Mouse (Mus musculus) G1E-ER4 (cell line): ENCODE data around the gene Bptf. TPM values are rescaled to one million over a fixed set of nuclear protein-coding genes. Genes with fewer than 3 reads are reported as not detected.

Experiments
- GATA1 ChIP-seq: IDR thresholded peaks from one replicate; pipeline ENCODE4 v1.8.0; 2012; ENCODE audit warnings: low read length, inconsistent platforms
- polyA plus RNA-seq: library from polyadenylated mRNA; stranded (reverse); fragments of >175 nt; gene quantifications from 2 replicates; pipeline ENCODE4 v1.2.3, GENCODE M21; 2012

The Bptf gene
- polyA plus RNA-seq, 1 experiment = 105 TPM

DNA sequence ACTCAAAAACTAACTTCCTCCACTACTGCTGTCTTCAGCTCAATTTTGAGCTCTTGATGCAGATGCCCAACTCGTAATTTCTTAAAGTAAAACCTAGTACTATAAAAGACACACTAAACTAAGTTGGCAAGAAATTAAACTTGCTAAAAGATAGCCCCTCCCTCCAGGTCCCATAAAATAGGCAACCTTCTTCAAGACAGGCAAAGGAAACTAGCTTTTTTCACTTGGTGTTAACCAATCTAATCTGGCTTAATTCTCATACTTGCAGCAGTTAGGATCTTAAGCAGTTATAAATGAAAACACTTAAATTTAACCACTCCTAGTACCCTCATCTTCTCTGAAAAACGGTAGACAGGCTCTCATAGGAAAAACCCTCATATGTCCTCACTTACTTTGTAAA, 2.3 kb downstream of the Bptf start:
- no peak for TF ChIP-seq GATA1

DNA sequence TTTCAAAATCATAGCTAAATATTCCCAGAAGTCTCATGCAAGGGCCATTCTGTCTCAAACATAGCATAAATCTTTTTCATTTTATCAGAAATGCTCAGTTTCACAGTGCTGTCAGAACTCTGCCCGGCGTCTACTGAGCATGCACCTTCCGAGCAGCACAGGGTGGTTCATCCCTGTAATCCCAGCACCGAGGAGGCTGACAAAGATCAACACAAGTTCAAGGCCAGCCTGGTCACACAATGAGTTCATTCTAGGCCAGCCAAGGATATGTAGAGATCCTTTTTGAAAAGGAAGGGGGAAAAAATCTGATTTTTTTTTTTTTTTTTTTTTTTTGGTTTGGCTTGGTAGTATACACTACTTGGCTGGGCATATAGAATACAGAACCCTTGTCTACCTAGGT, 6.9 kb downstream of the Bptf start:
- TF ChIP-seq GATA1 = no peak

DNA sequence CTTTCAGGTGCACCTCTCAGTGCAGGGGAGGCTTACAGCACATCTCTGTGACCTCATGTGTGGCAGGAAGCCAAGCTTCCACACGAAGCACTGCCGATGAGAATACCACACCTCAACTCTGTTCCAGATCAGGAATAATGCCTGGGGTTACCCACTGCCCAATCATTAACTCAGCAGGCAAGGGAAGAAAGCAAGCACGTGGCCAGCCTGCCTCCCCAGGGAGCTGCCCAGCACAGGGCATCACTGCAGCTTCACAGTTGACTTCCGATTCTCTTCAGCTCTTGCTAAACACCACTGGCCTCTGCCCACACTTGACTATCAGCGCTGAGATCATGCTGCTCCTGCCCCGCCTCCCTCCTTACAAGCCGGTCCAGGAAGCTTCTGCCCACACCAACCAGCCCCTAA, 7.6 kb downstream of the Bptf start:
- no peak for TF ChIP-seq GATA1

DNA sequence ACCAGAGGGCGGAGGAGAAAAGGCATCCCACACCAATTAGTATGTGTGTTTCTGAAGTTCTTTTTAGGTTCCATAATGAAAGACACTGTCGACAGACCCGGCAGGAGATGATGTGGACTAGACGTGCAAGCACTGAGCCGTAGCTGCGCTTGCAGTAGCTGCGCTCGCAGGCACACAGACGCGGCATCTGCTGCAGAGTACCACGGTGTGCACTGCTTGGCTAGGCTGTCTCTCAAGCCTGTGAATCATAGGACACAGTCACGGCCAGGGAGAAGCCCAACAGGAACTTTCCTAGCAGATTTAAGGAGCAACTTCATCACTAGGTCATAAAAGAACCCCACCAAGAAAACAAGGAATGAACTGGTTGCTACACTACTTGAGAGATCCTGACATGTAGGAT, 14.1 kb downstream of the Bptf start:
- no peak for TF ChIP-seq GATA1

DNA sequence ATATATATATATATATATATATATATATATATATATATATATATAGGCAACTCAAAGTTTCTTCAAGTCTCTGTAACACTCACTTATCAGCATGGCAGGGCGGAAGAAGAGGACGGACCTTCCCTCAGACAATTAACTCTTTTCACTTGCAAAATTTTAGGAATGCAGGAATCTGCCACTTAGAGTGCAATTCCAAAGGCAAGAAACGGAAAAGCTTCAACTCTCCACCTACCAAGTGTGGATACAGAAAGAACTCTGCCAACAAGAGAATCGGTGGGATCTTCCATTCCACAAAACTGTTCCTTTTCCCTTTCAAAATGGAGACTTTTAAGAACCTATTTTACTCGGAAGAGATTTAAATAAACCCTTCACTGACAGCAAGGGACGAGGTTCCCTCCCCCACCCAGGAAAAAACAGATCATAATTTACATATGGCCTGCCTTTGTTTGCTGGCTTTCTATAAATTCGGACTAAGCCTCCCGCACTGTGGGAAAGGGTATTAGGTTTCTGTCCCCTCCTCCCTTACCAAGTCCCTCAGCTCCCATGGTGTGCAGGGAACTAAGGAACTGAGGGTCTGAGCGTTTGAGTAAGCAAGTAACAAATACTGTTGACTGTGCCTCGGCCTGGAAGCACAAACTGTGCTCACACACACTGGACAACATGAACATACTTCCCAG, 17.9 kb downstream of the Bptf start:
- no peak for TF ChIP-seq GATA1

DNA sequence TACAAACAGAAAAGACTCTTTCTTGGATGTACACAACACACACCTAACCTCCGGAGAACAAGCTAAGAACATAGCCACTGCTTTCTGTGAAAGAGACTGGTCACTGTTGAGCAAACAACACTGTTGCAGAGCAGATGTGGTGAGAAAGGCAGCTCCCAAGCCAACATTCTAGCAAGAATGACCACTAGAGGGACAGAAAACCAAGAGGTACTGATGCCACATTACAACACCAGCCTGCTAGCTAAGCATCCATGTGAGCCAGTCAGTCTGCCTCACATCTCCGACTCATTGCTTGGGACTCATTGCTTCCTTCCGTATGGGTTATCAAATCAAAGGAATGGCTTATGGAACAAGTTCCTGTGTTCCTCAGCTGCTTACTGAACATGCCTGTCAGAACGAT, 18.8 kb downstream of the Bptf start:
- TF ChIP-seq GATA1 = no peak

DNA sequence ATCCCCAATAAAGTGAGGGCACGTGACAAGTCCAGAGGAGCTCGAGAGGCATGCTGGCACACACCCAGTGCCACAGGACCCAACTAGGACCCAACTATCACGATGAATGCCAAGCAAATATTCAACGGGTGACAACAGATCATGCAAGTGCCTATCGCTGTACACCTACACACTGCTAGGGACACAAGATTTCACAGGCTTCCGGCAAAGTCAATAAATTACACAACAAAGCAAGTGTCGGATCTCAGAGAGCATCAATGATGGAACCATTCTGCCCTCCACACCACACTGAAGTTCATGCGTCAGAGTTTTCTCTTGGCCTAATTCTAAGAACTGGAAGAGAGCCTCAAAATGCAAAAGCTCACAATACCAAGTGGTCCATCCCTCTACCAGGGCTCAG, 22.3 kb downstream of the Bptf start:
- no peak for TF ChIP-seq GATA1

DNA sequence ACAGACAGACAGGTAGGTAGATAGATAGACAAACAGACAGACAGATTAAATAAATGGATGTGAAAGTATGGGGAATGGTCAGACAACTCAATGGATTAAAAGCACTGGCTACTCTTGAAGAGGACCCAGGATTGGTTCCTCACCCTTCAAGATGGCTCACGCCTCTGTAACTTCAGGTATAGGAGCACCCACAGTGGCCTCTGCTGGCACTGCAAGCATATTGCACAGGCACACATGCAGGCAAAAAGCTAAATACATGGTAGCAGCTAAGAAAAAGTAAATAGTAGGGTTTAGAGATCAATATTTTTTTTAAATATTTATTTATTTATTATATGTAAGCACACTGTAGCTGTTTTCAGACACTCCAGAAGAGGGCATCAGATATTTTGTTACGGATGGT, 23.0 kb downstream of the Bptf start:
- no peak for TF ChIP-seq GATA1

DNA sequence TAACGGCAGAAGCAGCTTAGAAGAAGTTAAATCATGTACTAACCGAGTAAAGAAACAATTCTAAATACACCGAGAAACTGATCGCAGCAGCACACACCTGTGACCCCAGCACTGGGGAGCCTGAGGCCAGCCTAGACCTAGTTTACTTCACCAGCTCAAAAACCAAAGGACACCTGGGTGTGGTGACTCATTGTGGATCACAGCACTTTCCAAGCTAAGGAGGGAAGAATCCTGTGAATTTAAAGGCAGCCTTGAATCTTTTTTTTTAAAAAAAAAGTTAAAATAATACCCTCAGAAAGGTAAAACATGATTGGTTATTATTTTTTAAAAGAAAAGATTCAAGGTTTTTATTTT, 24.2 kb downstream of the Bptf start:
- no peak for TF ChIP-seq GATA1

DNA sequence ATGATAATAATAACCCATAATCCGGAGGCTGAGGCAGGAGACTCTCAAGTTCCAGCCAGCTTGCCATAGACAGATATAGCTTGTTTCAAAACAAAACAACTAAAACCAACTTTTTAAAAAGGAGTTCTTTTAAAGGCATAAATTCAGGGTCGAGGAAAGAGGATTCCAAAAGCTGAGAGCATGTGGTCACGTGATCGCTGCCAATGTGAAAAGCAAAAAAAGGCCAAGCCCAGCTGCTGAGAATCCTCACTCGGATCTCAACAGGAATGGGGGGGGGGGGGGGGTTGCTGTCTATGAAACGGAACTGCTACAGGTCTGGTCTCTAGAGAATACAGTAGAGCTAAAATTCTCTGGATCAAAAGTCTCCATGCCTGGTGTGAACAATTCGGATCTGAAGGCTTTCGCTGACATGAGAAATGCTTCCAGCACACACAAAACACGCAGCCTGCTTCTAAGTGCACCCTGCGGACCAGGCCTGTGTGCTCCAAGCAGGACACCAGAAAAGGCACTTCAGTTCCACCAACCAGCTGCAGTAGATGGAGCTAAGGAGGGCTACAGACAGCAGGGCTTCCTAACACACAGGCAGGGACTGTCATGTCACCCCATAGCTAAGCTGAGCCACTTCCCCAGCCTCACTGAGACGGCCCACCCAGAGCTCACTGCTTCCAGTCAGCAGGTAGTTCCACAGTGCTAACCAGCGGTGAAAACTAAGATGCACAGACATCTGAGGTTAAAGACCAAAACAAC, 24.8 kb downstream of the Bptf start:
- no peak for TF ChIP-seq GATA1

DNA sequence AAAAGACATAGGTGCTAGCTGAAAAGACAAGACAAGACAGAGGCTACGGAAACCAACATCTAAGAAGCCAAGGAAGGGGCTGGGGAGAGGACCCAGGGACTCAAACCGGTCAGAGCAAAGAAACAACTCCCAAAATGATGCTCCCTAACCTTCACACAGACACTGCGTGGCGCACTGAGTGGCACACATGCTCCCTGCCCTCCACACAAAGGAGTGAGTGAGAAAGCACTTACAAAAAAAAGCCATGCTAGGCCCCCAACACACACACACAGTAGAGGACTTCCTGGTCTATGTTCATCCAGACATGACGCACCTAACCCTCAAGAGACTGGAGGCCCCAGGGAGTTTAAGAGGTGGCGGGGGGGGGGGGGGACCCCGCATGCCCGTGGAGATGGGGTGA, 25.5 kb downstream of the Bptf start:
- TF ChIP-seq GATA1 = no peak

DNA sequence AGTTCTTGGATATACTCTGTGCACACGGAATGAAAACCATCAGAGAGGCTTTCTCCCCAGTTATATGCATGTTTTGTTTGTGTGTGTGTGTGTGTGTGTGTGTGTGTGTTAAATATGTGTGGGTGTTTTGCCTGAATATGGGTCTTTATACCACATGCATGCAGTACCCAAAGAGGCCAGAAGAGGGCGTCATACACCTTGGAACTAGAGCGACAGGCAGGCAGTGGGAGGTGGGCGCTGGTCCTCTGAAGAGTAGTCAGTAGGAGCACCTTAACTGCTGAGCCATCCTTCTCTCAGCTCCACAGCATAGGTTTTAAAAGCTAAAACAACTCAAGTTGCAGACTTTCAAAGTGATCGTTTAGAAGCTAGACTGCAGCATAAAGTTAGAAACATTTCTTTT, 26.7 kb downstream of the Bptf start:
- no peak for TF ChIP-seq GATA1

DNA sequence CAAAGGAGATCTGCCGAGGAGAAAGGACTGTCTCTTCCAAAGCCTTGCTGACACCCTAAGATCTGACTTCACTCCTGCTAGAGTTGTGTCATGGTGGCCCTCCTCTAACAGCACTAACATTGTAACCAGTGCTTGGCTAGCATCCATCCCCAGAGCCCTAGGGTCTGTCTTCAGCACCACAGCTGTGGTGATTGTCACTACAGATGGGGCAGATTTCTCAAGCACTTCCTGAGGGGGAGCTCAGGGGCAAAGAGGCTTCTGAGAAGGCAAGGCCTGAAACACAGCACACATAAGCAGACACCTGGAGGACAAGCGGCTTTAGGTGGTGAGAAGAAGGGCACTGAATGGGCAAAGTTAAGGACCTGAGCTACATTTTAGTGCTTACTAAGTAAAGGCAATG, 28.2 kb downstream of the Bptf start:
- no peak for TF ChIP-seq GATA1

DNA sequence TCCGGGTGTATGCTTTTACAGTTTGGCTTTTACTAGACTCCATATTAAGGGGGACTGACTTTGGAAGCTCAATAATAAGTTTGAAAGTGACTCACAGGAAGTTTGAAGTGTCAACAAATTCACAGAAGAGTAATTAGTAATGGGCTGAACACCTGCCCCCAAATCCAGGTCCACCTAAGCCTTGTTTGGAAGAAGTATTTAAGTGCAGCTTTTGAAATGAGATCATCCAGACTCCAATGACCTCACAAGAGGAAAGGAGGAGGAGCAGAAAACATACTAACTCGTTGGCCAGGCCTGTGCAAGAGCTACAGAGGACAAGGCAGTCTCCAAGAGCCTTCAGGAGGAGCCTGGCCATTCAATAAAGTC, 28.7 kb downstream of the Bptf start:
- TF ChIP-seq GATA1 = no peak

DNA sequence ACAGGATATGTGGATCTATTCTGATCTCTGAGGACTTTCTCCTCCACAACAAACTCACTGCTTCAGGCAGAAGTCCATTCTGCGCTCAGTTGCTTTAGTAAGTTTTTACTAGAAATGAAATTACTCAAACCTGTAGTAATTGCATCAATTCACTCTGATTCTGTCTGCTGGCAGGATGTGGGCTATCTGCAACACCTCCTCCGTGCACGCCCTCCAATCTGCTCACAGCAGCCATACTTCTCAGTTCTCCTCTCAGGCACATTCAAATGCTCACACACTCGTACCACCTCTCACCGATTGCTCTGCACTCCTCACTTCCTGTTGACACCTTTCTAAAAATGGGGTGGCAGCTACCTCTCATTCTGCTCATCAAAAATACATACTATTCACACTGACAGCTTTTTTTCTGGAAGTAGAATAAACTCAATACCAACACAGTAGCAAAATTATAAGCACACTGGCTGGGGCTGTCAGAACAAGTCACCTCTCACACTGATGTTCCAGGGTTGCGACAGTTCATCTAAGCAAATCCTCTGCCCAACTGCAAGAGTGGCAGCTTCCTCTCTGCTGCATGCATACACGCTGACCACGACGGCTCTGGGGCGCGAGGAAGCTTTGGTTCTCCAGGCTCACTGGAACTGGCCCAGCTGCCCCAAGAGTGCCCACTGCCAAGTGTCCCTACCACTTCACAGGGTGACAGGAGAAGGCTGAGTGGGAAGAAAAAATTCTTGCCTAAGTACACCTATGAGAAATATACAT, 29.3 kb downstream of the Bptf start:
- no peak for TF ChIP-seq GATA1

DNA sequence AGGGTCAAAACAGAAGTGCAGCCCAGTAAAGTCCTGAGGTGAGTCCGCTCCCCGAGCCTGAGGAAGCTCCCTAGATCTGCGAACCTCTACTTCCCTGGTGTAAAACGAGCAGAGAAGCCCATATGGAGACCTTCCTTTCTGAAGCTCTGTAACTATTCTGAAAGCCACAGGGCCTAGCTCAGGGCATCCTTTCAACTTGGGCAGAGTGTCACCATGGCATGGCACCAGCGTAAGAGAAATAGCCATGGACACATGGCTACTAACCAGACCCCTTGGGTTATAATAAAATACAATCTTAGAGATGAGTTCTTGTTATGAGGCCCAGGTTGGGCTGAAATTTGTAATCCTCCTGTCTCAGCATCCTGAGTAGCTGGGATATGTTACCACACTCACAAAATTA, 35.0 kb downstream of the Bptf start:
- no peak for TF ChIP-seq GATA1

DNA sequence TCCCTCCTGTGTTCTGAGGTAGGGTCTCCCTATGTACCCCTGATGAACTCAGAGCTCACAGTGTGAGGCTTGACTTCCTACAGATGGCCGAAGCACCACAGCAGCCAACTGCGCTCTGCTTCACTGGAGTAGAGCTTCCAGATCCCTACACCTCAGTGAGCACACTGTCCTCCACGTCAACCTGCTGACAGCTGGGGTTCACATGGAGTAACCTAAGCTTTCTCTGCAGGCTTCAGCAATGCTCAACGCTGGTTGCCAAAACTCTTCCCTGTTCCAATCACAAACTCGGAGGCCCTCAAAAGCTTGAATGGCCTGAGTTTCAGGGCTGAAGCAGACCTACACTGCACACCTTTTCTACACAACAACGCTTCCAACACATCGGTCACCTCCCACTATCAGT, 38.1 kb downstream of the Bptf start:
- no peak for TF ChIP-seq GATA1
